Mouse (Mus musculus) layer of hippocampus, adult 9-10 months (tissue): ENCODE results near the gene Ppp1r37.
"Not testable (repeated sequence)": the region's sequence is repeated elsewhere in the genome, so short reads cannot be mapped to it uniquely, and the experiment has no call there.

ENCODE experiments used
- DNase-seq: peaks from one replicate; pipeline ENCODE4 v3.0.0; 2022; ENCODE audit warnings: low spot score

The Ppp1r37 gene

DNA sequence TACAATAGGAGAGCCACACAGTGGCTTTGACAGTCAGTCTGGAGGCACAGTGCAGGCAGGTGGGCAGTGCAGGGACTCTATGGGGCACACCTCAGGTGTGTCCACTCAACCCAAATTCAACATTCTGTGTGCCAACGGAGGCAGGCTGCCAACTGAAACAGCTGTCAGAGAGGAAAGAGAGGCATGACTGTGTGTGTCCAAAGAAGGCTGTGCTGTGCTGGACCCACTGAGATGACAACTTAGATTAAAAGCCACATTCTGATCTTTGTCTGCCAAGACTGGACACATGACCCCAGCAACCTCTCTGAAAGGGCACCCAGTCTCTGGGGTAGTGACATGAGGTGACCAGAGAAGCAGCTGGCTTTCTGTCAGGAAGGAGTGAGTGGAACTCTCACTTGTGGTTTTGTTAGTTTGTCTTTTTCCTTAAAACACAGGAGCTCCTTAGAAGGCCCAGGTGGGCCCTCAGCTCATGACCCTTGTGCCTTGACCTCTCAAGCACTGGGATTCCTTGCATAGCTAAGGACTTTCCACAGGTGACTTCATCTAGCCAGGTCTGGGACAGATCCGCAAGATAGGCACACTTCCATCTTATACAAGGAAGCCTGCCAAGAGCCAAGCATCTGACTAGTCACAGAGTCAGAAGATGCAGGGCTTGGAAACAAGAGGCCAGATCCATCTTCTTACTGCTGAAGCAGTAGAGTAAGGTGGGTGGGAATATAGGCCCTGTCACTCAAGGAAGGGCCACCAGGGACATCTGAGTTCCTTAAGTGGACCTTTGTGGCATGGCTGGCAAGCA, 21.9 kb downstream of the Ppp1r37 start:
- no peak for DNase-seq

- DNase-seq, result no peak
Measured at GRCm38 (mm10) chr7:19534676-19535075, 28.2 kb downstream of the Ppp1r37 start.

DNA sequence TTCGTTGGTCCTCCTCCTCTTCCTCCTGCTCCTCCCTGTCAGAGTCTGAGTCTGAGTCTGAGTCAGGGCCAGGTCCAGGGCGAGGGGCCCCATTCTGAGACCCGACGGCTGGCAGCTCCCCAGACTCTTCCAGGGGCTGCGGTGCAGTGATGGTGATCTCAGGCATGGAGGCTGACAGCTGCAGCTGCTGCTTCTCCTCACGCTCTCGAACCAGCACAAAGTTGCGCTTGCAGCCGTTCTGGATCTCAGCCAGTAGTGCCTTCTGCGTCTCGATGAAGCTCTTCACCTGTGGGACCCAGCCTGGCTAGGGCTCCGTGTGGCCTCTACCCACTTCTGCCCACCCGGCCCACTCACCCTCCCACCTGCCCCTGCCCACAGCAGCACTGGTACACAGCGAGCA, 30.6 kb downstream of the Ppp1r37 start:
- DNase-seq, result no peak

DNA sequence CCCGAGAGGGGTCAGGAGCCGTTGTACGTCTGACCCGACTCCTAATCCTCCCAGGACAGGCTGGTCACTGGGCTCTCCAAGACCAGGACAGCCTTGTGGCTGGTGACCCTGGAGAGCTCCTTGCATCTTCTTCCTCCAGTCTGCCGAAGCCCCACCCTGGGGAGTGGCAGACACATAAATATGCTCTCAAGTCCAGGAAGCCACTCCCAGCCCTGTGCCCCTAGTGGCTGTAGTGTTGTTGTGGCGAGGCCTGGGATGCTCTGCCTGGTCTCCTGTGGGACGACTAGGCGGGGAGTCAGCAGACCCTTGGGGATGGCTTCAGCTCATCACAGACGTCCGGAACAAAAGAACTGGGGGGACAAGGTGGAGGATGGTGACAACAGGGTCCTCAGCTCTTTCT, 31.8 kb downstream of the Ppp1r37 start:
- DNase-seq, result no peak

DNA sequence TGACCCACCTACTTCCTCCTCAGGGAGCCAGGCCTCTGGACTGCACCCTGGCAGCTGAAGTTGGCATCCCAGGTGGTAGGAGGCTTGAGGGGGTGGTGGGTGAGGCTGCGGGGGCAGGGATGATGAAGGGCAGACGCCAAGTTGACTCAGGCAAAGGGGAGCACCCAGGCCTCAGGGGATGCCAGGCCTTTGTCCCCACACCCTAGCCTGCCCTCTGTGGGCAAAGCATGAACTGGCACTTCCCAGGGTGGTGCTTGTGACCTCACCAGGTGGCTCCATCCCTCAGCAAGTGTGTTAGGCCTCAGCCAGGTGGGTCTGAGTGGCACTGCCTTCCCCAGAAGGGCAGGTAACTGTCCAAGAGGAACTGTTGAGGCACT, 37.8 kb downstream of the Ppp1r37 start:
- no peak for DNase-seq

- DNase-seq, result no peak
Measured at GRCm38 (mm10) chr7:19524420-19525104, 38.3 kb downstream of the Ppp1r37 start.

GRCm38 (mm10) chr7:19523757-19524419, 39.0 kb downstream of the Ppp1r37 start:
- DNase-seq, result no peak

- no peak for DNase-seq
Measured at GRCm38 (mm10) chr7:19523017-19523756, 39.7 kb downstream of the Ppp1r37 start.

GRCm38 (mm10) chr7:19520032-19520431, 42.8 kb downstream of the Ppp1r37 start:
- DNase-seq, result no peak

- DNase-seq, result no peak
Measured at GRCm38 (mm10) chr7:19517652-19518365, 45.1 kb downstream of the Ppp1r37 start, which contains the start of gene Nkpd1. Gene Nkpd1, plus strand, starts transcription at chr7:19517838.

- no peak for DNase-seq
Measured at GRCm38 (mm10) chr7:19512353-19512752, 50.5 kb downstream of the Ppp1r37 start.

DNA sequence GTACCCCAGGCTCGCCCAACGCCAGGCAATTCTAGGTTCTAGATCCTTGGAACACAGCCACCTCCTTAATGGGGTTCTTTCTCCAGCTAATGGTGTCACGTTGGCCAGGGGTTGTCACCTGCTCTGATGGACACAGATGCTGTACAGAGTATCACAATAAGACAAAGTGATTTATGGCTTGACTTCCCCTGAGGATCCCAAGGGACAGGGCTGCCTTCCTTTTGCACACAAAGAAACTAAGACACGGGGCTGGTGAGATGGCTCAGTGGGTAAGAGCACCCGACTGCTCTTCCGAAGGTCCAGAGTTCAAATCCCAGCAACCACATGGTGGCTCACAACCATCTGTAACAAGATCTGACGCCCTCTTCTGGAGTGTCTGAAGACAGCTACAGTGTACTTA, 50.9 kb downstream of the Ppp1r37 start:
- DNase-seq, result not testable (repeated sequence)

DNA sequence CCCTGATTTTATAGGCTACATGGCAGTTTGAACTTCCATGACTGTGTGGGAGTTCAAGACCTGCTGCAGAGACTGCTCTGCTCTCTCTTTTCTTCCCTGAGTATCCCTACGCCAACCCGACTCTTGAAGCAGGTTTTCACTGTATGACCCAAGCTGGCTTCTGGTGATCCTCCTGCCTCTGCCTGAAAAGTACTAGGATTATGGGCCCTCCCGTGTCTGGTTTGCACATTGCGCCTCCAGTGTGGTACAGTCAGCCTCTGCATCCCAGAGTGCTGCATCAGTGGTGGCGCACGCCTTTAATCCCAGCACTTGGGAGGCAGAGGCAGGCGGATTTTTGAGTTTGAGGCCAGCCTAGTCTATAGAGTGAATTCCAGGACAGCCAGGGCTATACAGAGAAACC, 53.1 kb downstream of the Ppp1r37 start:
- no peak for DNase-seq

- no peak for DNase-seq
Measured at GRCm38 (mm10) chr7:19508924-19509568, 53.8 kb downstream of the Ppp1r37 start.

DNA sequence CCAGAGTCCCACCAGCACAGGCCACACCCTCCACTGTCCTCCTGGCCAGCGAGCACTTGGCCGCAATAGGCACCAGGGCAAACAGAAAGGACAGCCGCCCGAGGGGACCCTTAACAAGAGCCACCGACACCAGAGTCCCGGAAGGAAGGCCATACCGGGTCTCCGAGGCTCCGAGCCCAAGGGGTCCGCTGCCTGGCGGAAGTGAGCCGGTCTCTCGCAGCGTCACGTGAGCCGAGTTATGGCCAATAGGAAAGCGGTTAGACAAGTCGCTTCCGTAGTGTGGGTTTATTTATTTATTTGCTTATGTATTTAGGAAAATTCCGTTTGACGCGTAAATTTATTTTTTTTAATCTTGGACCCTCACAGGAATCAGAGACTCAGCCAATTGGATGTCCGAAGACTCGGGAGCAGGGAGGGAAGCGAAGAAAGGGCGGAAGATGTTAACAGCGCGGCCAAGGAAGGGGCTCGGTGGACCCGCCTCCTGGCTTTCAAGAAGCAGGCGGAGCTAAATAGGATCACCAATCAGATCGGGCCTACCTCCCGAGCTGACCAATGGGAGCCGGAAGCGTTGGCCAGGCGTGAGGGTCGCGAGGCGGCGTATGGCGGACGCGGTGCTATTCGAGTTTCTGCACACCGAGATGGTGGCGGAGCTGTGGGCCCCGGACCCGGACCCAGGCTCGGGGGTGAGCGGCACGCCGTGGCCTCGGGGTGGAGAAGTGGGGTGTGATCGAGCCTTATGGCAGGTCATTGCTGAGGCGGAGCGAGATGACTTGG, 54.5 kb downstream of the Ppp1r37 start, which contains the start of the genes Bloc1s3 and Trappc6a:
TSS of gene Bloc1s3 (minus strand) at position 218 of the 774 bp plus-strand sequence.
TSS of gene Trappc6a (plus strand) at position 246 of the 774 bp plus-strand sequence.
- peak; percentile 90 for DNase-seq

GRCm38 (mm10) chr7:19507612-19507981, 55.3 kb downstream of the Ppp1r37 start:
- no peak for DNase-seq

- no peak for DNase-seq
Measured at GRCm38 (mm10) chr7:19506969-19507611, 55.8 kb downstream of the Ppp1r37 start.

GRCm38 (mm10) chr7:19506326-19506725, 56.5 kb downstream of the Ppp1r37 start:
- no peak for DNase-seq

GRCm38 (mm10) chr7:19503481-19504068, 59.3 kb downstream of the Ppp1r37 start:
- no peak for DNase-seq
